Mouse (Mus musculus) cerebellum, adult 11-12 months (tissue): ENCODE data around the gene Veph1.

Experiments used
- DNase-seq: peaks from one replicate; pipeline ENCODE4 v3.0.0; 2022

Gene Veph1

GRCm38 (mm10) chr3:66220554-66221242 is 75.9 kb downstream of the Veph1 start:
- DNase-seq: no peak

- DNase-seq: no peak
Measured at GRCm38 (mm10) chr3:66219655-66220191, 76.9 kb downstream of the Veph1 start, which contains the start of gene Ptx3. Gene Ptx3 (plus strand): TSS chr3:66219910.

- no peak for DNase-seq
Measured at GRCm38 (mm10) chr3:66215759-66216158, 80.9 kb downstream of the Veph1 start.

- DNase-seq: no peak
Measured at GRCm38 (mm10) chr3:66213524-66213923, 83.1 kb downstream of the Veph1 start.

GRCm38 (mm10) chr3:66208836-66209573 is 87.6 kb downstream of the Veph1 start:
- no peak for DNase-seq

GRCm38 (mm10) chr3:66193910-66194562 is 102.6 kb downstream of the Veph1 start:
- no peak for DNase-seq

- DNase-seq: no peak
Measured at GRCm38 (mm10) chr3:66179647-66180046, 117.0 kb downstream of the Veph1 start.

GRCm38 (mm10) chr3:66172907-66173306 is 123.7 kb downstream of the Veph1 start:
- DNase-seq: peak; percentile 2

- no peak for DNase-seq
Measured at GRCm38 (mm10) chr3:66169873-66170538, 126.6 kb downstream of the Veph1 start.

GRCm38 (mm10) chr3:66166606-66167290 is 129.9 kb downstream of the Veph1 start:
- no peak for DNase-seq

GRCm38 (mm10) chr3:66165026-66165425 is 131.6 kb downstream of the Veph1 start:
- DNase-seq: no peak

- DNase-seq: no peak
Measured at GRCm38 (mm10) chr3:66164585-66164984, 132.1 kb downstream of the Veph1 start.

GRCm38 (mm10) chr3:66162612-66163011 is 134.0 kb downstream of the Veph1 start:
- no peak for DNase-seq

- DNase-seq: no peak
Measured at GRCm38 (mm10) chr3:66157947-66158346, 138.7 kb downstream of the Veph1 start.

GRCm38 (mm10) chr3:66137601-66138000 is 159.0 kb downstream of the Veph1 start:
- DNase-seq: no peak

GRCm38 (mm10) chr3:66131264-66131950 is 165.2 kb downstream of the Veph1 start:
- DNase-seq: no peak

GRCm38 (mm10) chr3:66129689-66130088 is 166.9 kb downstream of the Veph1 start:
- no peak for DNase-seq

GRCm38 (mm10) chr3:66105493-66105892 is 191.1 kb downstream of the Veph1 start:
- no peak for DNase-seq

- no peak for DNase-seq
Measured at GRCm38 (mm10) chr3:66102599-66102932, 194.1 kb downstream of the Veph1 start.

GRCm38 (mm10) chr3:66101809-66102598 is 194.6 kb downstream of the Veph1 start:
- DNase-seq: no peak

- DNase-seq: no peak
Measured at GRCm38 (mm10) chr3:66101074-66101473, 195.6 kb downstream of the Veph1 start.
